Mouse (Mus musculus) hindbrain, postnatal 0 days (tissue): ENCODE data around the gene Pwwp2b. TPM values are rescaled to one million over a fixed set of nuclear protein-coding genes. Genes with fewer than 3 reads are reported as not detected.

Experiments
- ATAC-seq: fragments of 200-750 bp; cut with Nextera tagmentation; 2 replicates; pipeline ENCODE4 v1.8.0; 2017; ENCODE audit warnings: mild to moderate bottlenecking, moderate TSS enrichment, moderate library complexity
- DNase-seq: peaks from one replicate; pipeline ENCODE4 v3.0.0-alpha.2; 2015; ENCODE audit warnings: low spot score
- H3K27ac ChIP-seq: fragments of 300-500 bp; sonication (generic); 2 replicates; pipeline ENCODE4 v1.5.1; 2014; ENCODE audit warnings: mild to moderate bottlenecking
- H3K27me3 ChIP-seq: fragments of 300-500 bp; sonication (generic); 2 replicates; pipeline ENCODE4 v1.6.1; 2014; ENCODE audit warnings: low read length, mixed read lengths; ENCODE audit not compliant: insufficient read depth
- H3K36me3 ChIP-seq: fragments of 300-500 bp; sonication (generic); 2 replicates; pipeline ENCODE4 v1.6.1; 2014; ENCODE audit warnings: low read length, mixed read lengths; ENCODE audit not compliant: insufficient read depth
- H3K4me1 ChIP-seq: fragments of 300-500 bp; sonication (generic); 2 replicates; pipeline ENCODE4 v1.6.1; 2014; ENCODE audit warnings: antibody characterized with exemption, low read length, mixed read lengths; ENCODE audit not compliant: insufficient read depth
- H3K4me2 ChIP-seq: fragments of 300-500 bp; sonication (generic); 2 replicates; pipeline ENCODE4 v1.6.1; 2014; ENCODE audit warnings: low read depth, mild to moderate bottlenecking, low read length, moderate library complexity, mixed read lengths
- H3K4me3 ChIP-seq: fragments of 300-500 bp; sonication (generic); 2 replicates; pipeline ENCODE4 v1.5.1; 2014; ENCODE audit warnings: low read length
- H3K9ac ChIP-seq: fragments of 300-500 bp; sonication (generic); replicated peaks from 2 replicates; pipeline ENCODE4 v1.6.1; 2014; ENCODE audit warnings: mild to moderate bottlenecking, low read length, moderate library complexity, mixed read lengths
- H3K9me3 ChIP-seq: fragments of 300-500 bp; sonication (generic); 2 replicates; pipeline ENCODE4 v1.6.1; 2016; ENCODE audit warnings: low read length, mixed read lengths
- CTCF ChIP-seq: IDR thresholded peaks from 2 replicates; pipeline ENCODE4 v1.5.1; 2016; ENCODE audit warnings: antibody characterized with exemption, control low read depth, low read depth
- WGBS: fragments of 180-500 bp; shearing (Covaris S2); extraction: QIAGEN DNeasy Blood & Tissue Kit; methylation state at CpG from one replicate; pipeline ENCODE4 v1.1.7; 2014; 5-methylcytosine and 5-hydroxymethylcytosine counted together
- polyA plus RNA-seq: library from polyadenylated mRNA; unstranded; fragments of >200 nt; fragmentation: Nextera tagmentation; extraction: Ambion mirVana; gene quantifications from 2 replicates; pipeline ENCODE4 v1.2.1, GENCODE M21; 2015
- total RNA-seq: library from RNA; depleted of rRNA; stranded (reverse); fragments of >200 nt; gene quantifications from 2 replicates; pipeline ENCODE4 v1.2.3, GENCODE M21; 2014

The Pwwp2b gene
- total and polyA plus RNA-seq, 2 experiments from 2014 or later = 4.8 to 6.6 TPM

GRCm38 (mm10) chr7:139254626-139255025, 6.3 kb downstream of the Pwwp2b start:
- WGBS = 75% methylated on average over 5 of the region's 5 CpGs
- no peaks in the 10 kb centered on the region for H3K9me3 ChIP-seq
- DNase-seq (no peak), ATAC-seq (no peak)
- TF ChIP-seq CTCF = no peak
- H3K4me3 ChIP-seq = no peak overlapping the region
- no peaks in the 10 kb centered on the region for H3K36me3 ChIP-seq
- H3K9ac ChIP-seq = no peak overlapping the region
- peaks cover 8% of the 10 kb centered on the region; the same call in 1 of the 2 replicates for H3K4me1 ChIP-seq
- H3K27ac ChIP-seq = no peak overlapping the region
- H3K27me3 ChIP-seq = no peaks in the 10 kb centered on the region
- no peak overlapping the region for H3K4me2 ChIP-seq

- no peak overlapping the region for H3K27ac ChIP-seq
- H3K4me1 ChIP-seq = no peaks in the 10 kb centered on the region
- no peaks in the 10 kb centered on the region for H3K9me3 ChIP-seq
- DNase-seq = no peak
- no peak overlapping the region for H3K4me3 ChIP-seq
- no peaks in the 10 kb centered on the region for H3K27me3 ChIP-seq
- H3K36me3 ChIP-seq = no peaks in the 10 kb centered on the region
- H3K4me2 ChIP-seq = no peak overlapping the region
- no peak for TF ChIP-seq CTCF
- ATAC-seq = no peak
- no peak overlapping the region for H3K9ac ChIP-seq
- 76% methylated on average over 10 of the region's 10 CpGs for WGBS
These were observed 9.7 kb downstream of the Pwwp2b start for GRCm38 (mm10) chr7:139257752-139258542.

- Histone ChIP-seq H3K9ac (no peak overlapping the region), H3K4me1 (no peaks in the 10 kb centered on the region), H3K9me3 (no peaks in the 10 kb centered on the region), H3K27ac (no peak overlapping the region), H3K4me3 (no peak overlapping the region), H3K27me3 (no peaks in the 10 kb centered on the region), H3K4me2 (no peak overlapping the region), H3K36me3 (no peaks in the 10 kb centered on the region)
- WGBS = 43% methylated on average over 4 of the region's 4 CpGs
- DNase-seq = peak; percentile 26
- no peak for TF ChIP-seq CTCF
- no peak for ATAC-seq
These were observed 16.1 kb downstream of the Pwwp2b start for GRCm38 (mm10) chr7:139264337-139264736.

GRCm38 (mm10) chr7:139265634-139266033, 17.4 kb downstream of the Pwwp2b start:
- H3K4me2 ChIP-seq = no peak overlapping the region
- no peak overlapping the region for H3K27ac ChIP-seq
- DNase-seq (no peak), ATAC-seq (no peak)
- no peaks in the 10 kb centered on the region for H3K36me3 ChIP-seq
- no peak overlapping the region for H3K4me3 ChIP-seq
- H3K27me3 ChIP-seq = no peaks in the 10 kb centered on the region
- 78% methylated on average over 6 of the region's 6 CpGs for WGBS
- H3K9ac ChIP-seq = no peak overlapping the region
- no peaks in the 10 kb centered on the region for H3K4me1 ChIP-seq
- no peaks in the 10 kb centered on the region for H3K9me3 ChIP-seq
- no peak for TF ChIP-seq CTCF

GRCm38 (mm10) chr7:139266431-139266830, 18.1 kb downstream of the Pwwp2b start:
- ATAC-seq = no peak

GRCm38 (mm10) chr7:139266886-139267870, 18.9 kb downstream of the Pwwp2b start:
- DNase-seq (no peak), ATAC-seq (no peak)
- Histone ChIP-seq H3K27me3 (no peaks in the 10 kb centered on the region), H3K4me3 (no peak overlapping the region), H3K9ac (no peak overlapping the region), H3K27ac (peak overlapping the region; percentile 15; the same call in 1 of the 2 replicates), H3K9me3 (no peaks in the 10 kb centered on the region), H3K4me2 (no peak overlapping the region), H3K36me3 (no peaks in the 10 kb centered on the region), H3K4me1 (no peaks in the 10 kb centered on the region)
- WGBS = 73% methylated on average over 8 of the region's 8 CpGs
- TF ChIP-seq CTCF = no peak

More at GRCm38 (mm10) chr7:139266431-139266830, 18.1 kb downstream of the Pwwp2b start:
- peak overlapping the region; percentile 15; the same call in 1 of the 2 replicates for H3K27ac ChIP-seq
- no peaks in the 10 kb centered on the region for H3K36me3 ChIP-seq
- no peaks in the 10 kb centered on the region for H3K27me3 ChIP-seq
- H3K9ac ChIP-seq = no peak overlapping the region
- 44% methylated on average over 6 of the region's 6 CpGs for WGBS
- no peaks in the 10 kb centered on the region for H3K4me1 ChIP-seq
- DNase-seq = peak; percentile 9
- no peak overlapping the region for H3K4me3 ChIP-seq
- no peak for TF ChIP-seq CTCF
- H3K9me3 ChIP-seq = no peaks in the 10 kb centered on the region
- no peak overlapping the region for H3K4me2 ChIP-seq
